Mouse (Mus musculus): ENCODE measurements around the gene Npb. TPM values are rescaled to one million over a fixed set of nuclear protein-coding genes. Genes with fewer than 3 reads are reported as not detected.
"Not testable (repeated sequence)": the region's sequence is repeated elsewhere in the genome, so short reads cannot be mapped to it uniquely, and the experiment has no call there.

Gene Npb
- total RNA-seq, 1 experiment: 0.94 TPM

GRCm38 (mm10) chr11:120580871-120581331, 27.4 kb upstream of the Npb start:
- in situ Hi-C loops (cut with MboI; ENCODE audit: low sequenced_read_pairs in 2 of 2, unreplicated experiment in 2 of 2): no loop called here
- peaks cover 30% of the 10 kb centered on the region for H3K36me3 ChIP-seq (ENCODE audit: control insufficient read depth, insufficient read depth, low read length, poor library complexity, severe bottlenecking)
- peaks cover 3 to 21% of the 10 kb centered on the region in 2 experiments for H3K4me1 ChIP-seq (ENCODE audit: control insufficient read depth in 2 of 2, insufficient read depth in 2 of 2, low read length in 2 of 2, poor library complexity in 1 of 2)
- peak overlapping the region; percentile 88 to 89 for H3K4me3 ChIP-seq (ENCODE audit: insufficient read depth in 1 of 2, low read depth in 1 of 2, low read length in 2 of 2, poor library complexity in 1 of 2, severe bottlenecking in 1 of 2)
- H3K27ac ChIP-seq (ENCODE audit: insufficient read depth, low read depth, low read length, poor library complexity, severe bottlenecking): peak overlapping the region; percentile 98
- no peak for DNase-seq (ENCODE audit: low read depth, low spot score)
- no peak for TF ChIP-seq ZC3H11A (IDR thresholded peaks at IDR 0.05; ENCODE audit: borderline replicate concordance, low read depth, low read length)
- TF ChIP-seq CHD2 (IDR thresholded peaks at IDR 0.05; ENCODE audit: low read depth, low read length): no peak
- no peak for TF ChIP-seq MAFK (IDR thresholded peaks at IDR 0.05; ENCODE audit: insufficient read depth, low read depth, low read length)
- no peak for TF ChIP-seq HCFC1 (IDR thresholded peaks at IDR 0.05; ENCODE audit: borderline replicate concordance, insufficient read depth, low read length)
- no peak for TF ChIP-seq ZNF384 (IDR thresholded peaks at IDR 0.05; ENCODE audit: low read depth, low read length)
- peak overlapping the region; percentile 95 for H3K9ac ChIP-seq (ENCODE audit: insufficient read depth, low read depth, low read length, poor library complexity, severe bottlenecking)
- H3K9me3 ChIP-seq (ENCODE audit: control insufficient read depth, insufficient read depth, low read depth, low read length): no peaks in the 10 kb centered on the region

GRCm38 (mm10) chr11:120581490-120582267, 26.6 kb upstream of the Npb start, which contains the start of gene Arhgdia:
TSS of gene Arhgdia (minus strand) at chr11:120581624.
- peaks cover 33% of the 10 kb centered on the region for H3K36me3 ChIP-seq (ENCODE audit: control insufficient read depth, insufficient read depth, low read length, poor library complexity, severe bottlenecking)
- H3K27ac ChIP-seq (ENCODE audit: insufficient read depth, low read depth, low read length, poor library complexity, severe bottlenecking): peak within 1 kb of the TSS; percentile 98
- peak within 1 kb of the TSS; percentile 88 to 89 for H3K4me3 ChIP-seq (ENCODE audit: insufficient read depth in 1 of 2, low read depth in 1 of 2, low read length in 2 of 2, poor library complexity in 1 of 2, severe bottlenecking in 1 of 2)
- no peaks in the 10 kb centered on the region for H3K9me3 ChIP-seq (ENCODE audit: control insufficient read depth, insufficient read depth, low read depth, low read length)
- H3K4me1 ChIP-seq (ENCODE audit: control insufficient read depth in 2 of 2, insufficient read depth in 2 of 2, low read length in 2 of 2, poor library complexity in 1 of 2): peaks cover 3 to 21% of the 10 kb centered on the region in 2 experiments
- in situ Hi-C loops (cut with MboI; ENCODE audit: low sequenced_read_pairs in 2 of 2, unreplicated experiment in 2 of 2): no loop called here
- DNase-seq (ENCODE audit: low read depth, low spot score): no peak
- H3K9ac ChIP-seq (ENCODE audit: insufficient read depth, low read depth, low read length, poor library complexity, severe bottlenecking): peak within 1 kb of the TSS; percentile 95
- TF ChIP-seq CHD2 (IDR thresholded peaks at IDR 0.05; ENCODE audit: low read depth, low read length) (no peak), HCFC1 (IDR thresholded peaks at IDR 0.05; ENCODE audit: borderline replicate concordance, insufficient read depth, low read length) (peak; percentile 42; the same call in 1 of the 2 replicates)

GRCm38 (mm10) chr11:120582268-120582981, 25.9 kb upstream of the Npb start:
- in situ Hi-C loops (cut with MboI; ENCODE audit: low sequenced_read_pairs in 2 of 2, unreplicated experiment in 2 of 2): no loop called here
- Histone ChIP-seq H3K4me3 (ENCODE audit: insufficient read depth in 1 of 2, low read depth in 1 of 2, low read length in 2 of 2, poor library complexity in 1 of 2, severe bottlenecking in 1 of 2) (peak overlapping the region; percentile 70 to 88), H3K9ac (ENCODE audit: insufficient read depth, low read depth, low read length, poor library complexity, severe bottlenecking) (peak overlapping the region; percentile 95), H3K27ac (ENCODE audit: insufficient read depth, low read depth, low read length, poor library complexity, severe bottlenecking) (peak overlapping the region; percentile 98), H3K36me3 (ENCODE audit: control insufficient read depth, insufficient read depth, low read length, poor library complexity, severe bottlenecking) (peaks cover 38% of the 10 kb centered on the region), H3K4me1 (ENCODE audit: control insufficient read depth in 2 of 2, insufficient read depth in 2 of 2, low read length in 2 of 2, poor library complexity in 1 of 2) (peaks cover 3 to 21% of the 10 kb centered on the region in 2 experiments), H3K9me3 (ENCODE audit: control insufficient read depth, insufficient read depth, low read depth, low read length) (no peaks in the 10 kb centered on the region)
- no peak for DNase-seq (ENCODE audit: low read depth, low spot score)
- TF ChIP-seq ZC3H11A (IDR thresholded peaks at IDR 0.05; ENCODE audit: borderline replicate concordance, low read depth, low read length) (no peak), MAFK (IDR thresholded peaks at IDR 0.05; ENCODE audit: insufficient read depth, low read depth, low read length) (no peak), CHD2 (IDR thresholded peaks at IDR 0.05; ENCODE audit: low read depth, low read length) (no peak), HCFC1 (IDR thresholded peaks at IDR 0.05; ENCODE audit: borderline replicate concordance, insufficient read depth, low read length) (no peak)

- Histone ChIP-seq H3K4me1 (ENCODE audit: control insufficient read depth in 2 of 2, insufficient read depth in 2 of 2, low read length in 2 of 2, poor library complexity in 1 of 2) (peaks cover 3 to 21% of the 10 kb centered on the region in 2 experiments), H3K36me3 (ENCODE audit: control insufficient read depth, insufficient read depth, low read length, poor library complexity, severe bottlenecking) (peaks cover 33% of the 10 kb centered on the region)
- in situ Hi-C loops (cut with MboI; ENCODE audit: low sequenced_read_pairs in 2 of 2, unreplicated experiment in 2 of 2); H3K9me3 ChIP-seq (ENCODE audit: control insufficient read depth, insufficient read depth, low read depth, low read length); H3K27ac ChIP-seq (ENCODE audit: insufficient read depth, low read depth, low read length, poor library complexity, severe bottlenecking); DNase-seq (ENCODE audit: low read depth, low spot score); H3K9ac ChIP-seq (ENCODE audit: insufficient read depth, low read depth, low read length, poor library complexity, severe bottlenecking); H3K4me3 ChIP-seq (ENCODE audit: insufficient read depth in 1 of 2, low read depth in 1 of 2, low read length in 2 of 2, poor library complexity in 1 of 2, severe bottlenecking in 1 of 2): not testable (repeated sequence)
- TF ChIP-seq MAFK (IDR thresholded peaks at IDR 0.05; ENCODE audit: insufficient read depth, low read depth, low read length): peak; percentile 66; the same call in 1 of the 2 replicates
Measured at GRCm38 (mm10) chr11:120582982-120583293, 25.3 kb upstream of the Npb start.
